Mouse (Mus musculus): ENCODE results near the gene Ank3. TPM values are rescaled to one million over a fixed set of nuclear protein-coding genes. Genes with fewer than 3 reads are reported as not detected.
A peak's percentile ranks its signal among the peaks of the same experiment; 100 is the strongest.

Gene Ank3
- total and polyA plus RNA-seq, 2 experiments from 2014 or later = 66.6 to 253 TPM

DNA sequence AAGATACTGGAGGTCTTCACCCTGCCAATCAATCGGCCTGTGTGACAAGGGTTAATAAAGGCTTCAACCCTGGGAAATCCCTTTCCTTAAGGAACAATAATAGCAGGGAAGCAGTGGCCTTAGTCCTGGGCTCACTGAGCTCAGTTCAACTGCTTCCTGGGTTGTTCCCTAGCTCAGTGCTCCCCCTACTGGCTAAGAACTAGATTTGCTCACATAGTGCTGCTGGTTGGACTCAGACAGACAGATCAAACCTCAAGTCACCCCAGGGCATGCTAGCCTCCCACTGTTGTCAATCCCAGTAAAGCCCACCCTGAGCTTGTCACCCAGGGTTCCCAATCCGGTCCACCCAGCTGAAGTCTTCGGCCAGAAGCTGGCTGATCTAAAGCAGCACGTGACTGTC lies 447.2 kb downstream of the Ank3 start:
- Histone ChIP-seq H3K36me3 (ENCODE audit: insufficient read depth, low read length) (no peaks in the 10 kb centered on the region), H3K9ac (replicated peaks; ENCODE audit: low read length, poor library complexity, severe bottlenecking) (no peak overlapping the region), H3K27ac (ENCODE audit: low read depth, low read length) (no peak overlapping the region), H3K9me3 (ENCODE audit: low read length) (no peaks in the 10 kb centered on the region), H3K4me1 (ENCODE audit: insufficient read depth, low read length) (no peaks in the 10 kb centered on the region), H3K27me3 (ENCODE audit: insufficient read depth, low read length) (no peaks in the 10 kb centered on the region), H3K4me3 (ENCODE audit: low read depth, low read length) (no peak overlapping the region), H3K4me2 (ENCODE audit: low read depth, low read length, poor library complexity, severe bottlenecking) (no peak overlapping the region)
- TF ChIP-seq CTCF (IDR thresholded peaks at IDR 0.05) = peak; percentile 89
- WGBS = 31% methylated on average over 4 of the region's 4 CpGs
- DNase-seq (ENCODE audit: low spot score) (peak; percentile 86), ATAC-seq (ENCODE audit: low FRiP score) (peak; percentile 72; the same call in 1 of the 2 replicates)

DNA sequence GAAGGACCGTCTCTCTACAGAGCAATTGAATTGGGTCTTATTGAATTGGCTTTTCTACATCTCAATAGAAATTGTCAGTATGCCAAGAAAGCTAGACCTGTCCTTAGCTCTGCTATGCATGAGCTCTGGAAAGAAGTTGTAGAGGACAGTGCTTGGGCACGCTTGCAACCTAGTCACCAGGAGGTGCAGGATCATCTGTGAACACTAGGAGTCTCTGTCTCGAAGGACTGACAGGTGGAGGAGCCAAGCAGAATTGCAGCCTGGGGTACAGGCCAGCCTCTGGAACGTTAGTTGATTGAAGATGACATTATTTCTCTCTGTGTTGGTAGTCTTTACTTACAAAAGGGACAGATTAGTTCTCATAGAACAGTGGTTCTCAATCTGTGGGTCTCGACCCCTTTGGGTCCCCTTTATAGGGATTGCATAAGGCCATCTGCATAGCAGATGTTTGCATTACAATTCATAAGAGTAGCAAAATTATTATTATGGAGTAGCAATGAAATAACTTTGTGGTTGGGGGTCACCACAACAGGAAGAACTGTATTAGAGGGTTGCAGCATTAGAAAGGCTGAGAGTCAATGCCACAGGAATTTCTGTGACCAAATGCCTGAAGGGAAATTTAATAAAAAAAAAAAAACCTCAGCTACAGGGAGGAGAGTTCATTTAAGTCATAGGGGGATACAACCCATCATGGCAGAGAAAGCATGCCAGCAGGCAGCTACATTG lies 454.0 kb downstream of the Ank3 start:
- Histone ChIP-seq H3K4me3 (ENCODE audit: low read depth, low read length) (no peak overlapping the region), H3K4me2 (ENCODE audit: low read depth, low read length, poor library complexity, severe bottlenecking) (no peak overlapping the region), H3K27ac (ENCODE audit: low read depth, low read length) (no peak overlapping the region), H3K27me3 (ENCODE audit: insufficient read depth, low read length) (no peaks in the 10 kb centered on the region), H3K4me1 (ENCODE audit: insufficient read depth, low read length) (no peaks in the 10 kb centered on the region), H3K9ac (replicated peaks; ENCODE audit: low read length, poor library complexity, severe bottlenecking) (no peak overlapping the region), H3K9me3 (ENCODE audit: low read length) (no peaks in the 10 kb centered on the region), H3K36me3 (ENCODE audit: insufficient read depth, low read length) (no peaks in the 10 kb centered on the region)
- WGBS = 57% methylated on average over 5 of the region's 5 CpGs
- no peak for DNase-seq (ENCODE audit: low spot score)
- no peak for ATAC-seq (ENCODE audit: low FRiP score)
- TF ChIP-seq CTCF (IDR thresholded peaks at IDR 0.05) = peak; percentile 51

DNA sequence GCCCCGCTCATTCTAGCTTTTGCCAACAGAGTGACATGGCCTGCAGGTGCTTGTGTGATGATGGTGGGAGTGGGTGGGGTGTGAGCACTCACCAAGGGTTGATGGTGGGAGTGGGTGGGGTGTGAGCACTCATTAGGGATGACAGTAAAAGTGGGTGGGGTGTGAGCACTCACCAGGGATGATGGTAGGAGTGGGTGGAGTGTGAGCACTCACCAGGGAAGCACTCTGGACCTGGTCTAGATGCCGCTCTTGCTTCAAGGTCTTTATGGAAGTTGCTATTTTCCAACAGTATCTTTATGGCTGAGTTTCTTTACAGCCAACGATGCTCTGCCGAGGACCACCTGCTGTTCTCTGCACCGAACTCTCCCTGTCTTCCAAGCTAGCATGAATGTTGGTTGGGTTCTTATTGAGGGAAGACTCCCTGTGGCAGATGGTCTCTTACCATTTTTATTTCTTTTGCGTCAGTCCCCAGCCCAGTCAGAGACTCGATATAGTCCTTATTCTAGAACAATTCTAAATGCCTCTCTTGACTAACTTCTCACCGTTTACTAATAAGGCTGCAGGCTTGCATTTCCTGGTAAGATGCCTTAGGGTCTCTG lies 456.1 kb downstream of the Ank3 start:
- Histone ChIP-seq H3K9ac (replicated peaks; ENCODE audit: low read length, poor library complexity, severe bottlenecking) (no peak overlapping the region), H3K4me3 (ENCODE audit: low read depth, low read length) (no peak overlapping the region), H3K36me3 (ENCODE audit: insufficient read depth, low read length) (no peaks in the 10 kb centered on the region), H3K9me3 (ENCODE audit: low read length) (no peaks in the 10 kb centered on the region), H3K4me1 (ENCODE audit: insufficient read depth, low read length) (peaks cover 8% of the 10 kb centered on the region; the same call in 1 of the 2 replicates), H3K4me2 (ENCODE audit: low read depth, low read length, poor library complexity, severe bottlenecking) (no peak overlapping the region), H3K27ac (ENCODE audit: low read depth, low read length) (no peak overlapping the region), H3K27me3 (ENCODE audit: insufficient read depth, low read length) (no peaks in the 10 kb centered on the region)
- WGBS = 88% methylated on average over 8 of the region's 8 CpGs
- DNase-seq (ENCODE audit: low spot score) (no peak), ATAC-seq (ENCODE audit: low FRiP score) (no peak)
- no peak for TF ChIP-seq CTCF (IDR thresholded peaks at IDR 0.05)

DNA sequence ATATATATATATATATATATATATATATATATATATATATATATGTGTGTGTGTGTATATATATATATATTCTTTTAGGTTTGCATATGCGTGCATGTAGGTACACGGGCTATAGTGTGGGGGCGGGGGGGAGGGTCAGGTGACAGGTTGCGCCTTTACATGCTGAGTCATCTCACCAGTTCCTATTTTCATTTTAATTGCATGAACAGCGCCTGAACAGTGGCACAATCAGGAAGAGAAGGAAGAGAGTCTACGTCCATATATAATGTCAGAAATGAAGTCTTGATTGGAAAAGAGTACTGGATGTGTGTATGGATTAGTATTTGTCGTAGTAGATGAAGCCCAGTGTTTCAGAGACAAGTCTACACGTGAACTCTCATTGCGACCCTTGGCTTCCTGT lies 459.4 kb downstream of the Ank3 start:
- H3K4me3 ChIP-seq (ENCODE audit: low read depth, low read length) = no peak overlapping the region
- no peak overlapping the region for H3K27ac ChIP-seq (ENCODE audit: low read depth, low read length)
- no peak overlapping the region for H3K4me2 ChIP-seq (ENCODE audit: low read depth, low read length, poor library complexity, severe bottlenecking)
- H3K36me3 ChIP-seq (ENCODE audit: insufficient read depth, low read length) = no peaks in the 10 kb centered on the region
- peaks cover 8% of the 10 kb centered on the region; the same call in 1 of the 2 replicates for H3K4me1 ChIP-seq (ENCODE audit: insufficient read depth, low read length)
- H3K27me3 ChIP-seq (ENCODE audit: insufficient read depth, low read length) = no peaks in the 10 kb centered on the region
- 93% methylated on average over 9 of the region's 9 CpGs for WGBS
- no peak for ATAC-seq (ENCODE audit: low FRiP score)
- no peak for DNase-seq (ENCODE audit: low spot score)
- H3K9ac ChIP-seq (replicated peaks; ENCODE audit: low read length, poor library complexity, severe bottlenecking) = no peak overlapping the region
- TF ChIP-seq CTCF (IDR thresholded peaks at IDR 0.05) = no peak
- H3K9me3 ChIP-seq (ENCODE audit: low read length) = no peaks in the 10 kb centered on the region

DNA sequence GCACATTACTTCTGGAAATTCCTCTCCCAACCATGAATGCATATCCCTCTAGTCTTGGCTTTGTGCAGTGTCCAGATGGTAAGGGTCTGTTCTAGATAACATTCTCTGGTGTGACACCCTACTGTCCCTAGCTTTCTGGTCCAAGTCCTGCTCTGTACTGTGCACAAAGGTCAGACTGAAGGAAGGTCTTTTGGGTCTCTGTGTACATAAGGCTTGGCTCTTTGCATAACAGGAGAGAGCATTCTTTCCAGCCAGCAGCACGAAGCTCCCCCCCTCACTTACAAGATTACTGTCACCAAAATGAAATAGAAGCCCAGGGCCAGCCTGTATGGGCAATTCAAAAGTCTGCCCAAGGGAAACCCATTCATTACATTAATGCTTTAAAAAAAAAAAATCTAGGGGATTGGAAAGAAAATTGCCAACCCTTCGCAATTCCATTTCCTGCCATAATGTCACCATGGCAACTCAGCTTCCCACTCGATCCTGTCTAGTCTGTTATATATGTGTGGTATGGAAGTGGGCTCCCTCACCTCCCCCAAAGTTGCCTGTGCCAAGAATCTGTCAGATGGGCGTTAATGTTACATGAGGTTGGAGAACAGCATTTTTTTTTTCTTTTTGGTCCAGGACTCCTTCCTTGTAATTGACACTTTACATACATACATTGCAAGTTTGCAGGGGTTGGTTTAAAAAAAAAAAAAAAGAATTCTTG lies 460.5 kb downstream of the Ank3 start:
- Histone ChIP-seq H3K4me3 (ENCODE audit: low read depth, low read length) (no peak overlapping the region), H3K4me1 (ENCODE audit: insufficient read depth, low read length) (peaks cover 8% of the 10 kb centered on the region; the same call in 1 of the 2 replicates), H3K27ac (ENCODE audit: low read depth, low read length) (peak overlapping the region; percentile 49), H3K9me3 (ENCODE audit: low read length) (no peaks in the 10 kb centered on the region), H3K36me3 (ENCODE audit: insufficient read depth, low read length) (no peaks in the 10 kb centered on the region), H3K27me3 (ENCODE audit: insufficient read depth, low read length) (no peaks in the 10 kb centered on the region), H3K4me2 (ENCODE audit: low read depth, low read length, poor library complexity, severe bottlenecking) (no peak overlapping the region; the same call in 1 of the 2 replicates), H3K9ac (replicated peaks; ENCODE audit: low read length, poor library complexity, severe bottlenecking) (no peak overlapping the region)
- peak; percentile 71 for DNase-seq (ENCODE audit: low spot score)
- no peak for TF ChIP-seq CTCF (IDR thresholded peaks at IDR 0.05)
- WGBS = 10% methylated on average over 4 of the region's 4 CpGs
- ATAC-seq (ENCODE audit: low FRiP score) = peak; percentile 62
